8 mouse cellular contexts compared by ENCODE assay signal in the genomic region with DNA sequence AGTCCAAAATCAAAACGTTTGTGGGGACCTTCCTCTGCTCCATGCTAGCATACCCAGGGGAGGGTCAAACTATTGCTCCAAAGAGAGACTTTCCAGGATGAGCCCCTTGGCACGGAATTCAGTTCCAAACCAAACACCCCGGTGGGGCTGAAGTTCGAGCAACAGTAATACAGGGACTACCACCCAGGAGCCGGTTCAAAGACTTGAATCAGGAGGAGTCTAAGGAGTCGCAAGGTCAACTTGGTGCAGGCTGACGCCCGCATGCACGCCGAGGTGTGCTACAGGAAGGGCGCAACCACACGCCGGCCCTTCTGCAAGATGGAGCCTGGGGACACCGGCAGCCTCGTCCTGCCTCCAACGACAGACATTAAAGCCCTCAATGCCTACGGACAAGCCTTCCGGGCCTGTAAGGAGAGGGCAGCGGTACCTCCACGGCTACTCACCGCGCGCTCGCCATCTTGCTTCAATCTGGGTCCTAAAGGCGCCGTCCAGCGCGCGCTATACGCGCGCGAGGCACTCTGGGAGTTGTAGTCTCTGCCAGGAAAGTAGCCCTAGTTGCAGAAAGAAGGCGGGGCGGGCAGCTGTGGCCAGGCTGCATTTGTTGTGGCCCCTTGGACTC. TPM values are rescaled to one million over a fixed set of nuclear protein-coding genes. Genes with fewer than 3 reads are reported as not detected.
A peak's percentile ranks its signal among the peaks of the same experiment; 100 is the strongest.
DNase-seq lines count a peak whose midpoint lies in the region; ATAC-seq and TF ChIP-seq lines count a peak whose summit lies in the region.

A gene (minus strand): TSS at position 478 of the 619 bp plus-strand sequence.

- no peaks in the 10 kb centered on the region for H3K27me3 ChIP-seq in embryonic facial prominence, embryonic 13.5 days
- no peaks in the 10 kb centered on the region for H3K27me3 ChIP-seq in limb, embryonic 10.5 days (ENCODE audit: low read depth, poor library complexity, severe bottlenecking)
- H3K27me3 ChIP-seq in midbrain, embryonic 12.5 days, result no peaks in the 10 kb centered on the region
- no peaks in the 10 kb centered on the region for H3K27me3 ChIP-seq in small intestine, adult 2 months (ENCODE audit: control insufficient read depth, insufficient read depth, low read length)

- DNase-seq in 3T3-L1 (ENCODE audit: low read depth, low spot score), result peak; percentile 86
- peak; percentile 41 to 74 for DNase-seq in adrenal gland, postnatal 4 days (ENCODE audit: low spot score in 2 of 2)
- peak; percentile 91 to 94 for DNase-seq in heart, adult 18-20 months
- DNase-seq in kidney, adult 18-20 months, result peak; percentile 89
- peak; percentile 90 for DNase-seq in limb, embryonic 10.5 days (ENCODE audit: low spot score)

- TF ChIP-seq POLR2A in small intestine, adult 2 months (IDR thresholded peaks at IDR 0.05; ENCODE audit: low read depth, low read length), result peak; percentile 77

- WGBS in embryonic facial prominence, embryonic 13.5 days, result under 1% methylated on average over 35 of the region's 35 CpGs
- WGBS in limb, embryonic 10.5 days, result under 1% methylated on average over 35 of the region's 35 CpGs
- WGBS in midbrain, embryonic 12.5 days, result under 1% methylated on average over 35 of the region's 35 CpGs
- WGBS in small intestine, adult 2 months, result under 1% methylated on average over 35 of the region's 35 CpGs

- peak within 1 kb of the TSS; percentile 84 for H3K4me3 ChIP-seq in embryonic facial prominence, embryonic 13.5 days
- peak within 1 kb of the TSS; percentile 82 for H3K4me3 ChIP-seq in limb, embryonic 10.5 days
- peak within 1 kb of the TSS; percentile 77 for H3K4me3 ChIP-seq in midbrain, embryonic 12.5 days
- H3K4me3 ChIP-seq in small intestine, adult 2 months (ENCODE audit: low read depth, low read length), result peak within 1 kb of the TSS; percentile 76

- peaks cover 13% of the 10 kb centered on the region for H3K36me3 ChIP-seq in embryonic facial prominence, embryonic 13.5 days
- peaks cover 28% of the 10 kb centered on the region for H3K36me3 ChIP-seq in limb, embryonic 10.5 days
- peaks cover 12% of the 10 kb centered on the region for H3K36me3 ChIP-seq in midbrain, embryonic 12.5 days
- peaks cover 7% of the 10 kb centered on the region for H3K36me3 ChIP-seq in small intestine, adult 2 months (ENCODE audit: control insufficient read depth, insufficient read depth, low read length)

- H3K9me3 ChIP-seq in embryonic facial prominence, embryonic 13.5 days, result no peaks in the 10 kb centered on the region
- H3K9me3 ChIP-seq in limb, embryonic 10.5 days (replicated peaks), result no peaks in the 10 kb centered on the region
- H3K9me3 ChIP-seq in midbrain, embryonic 12.5 days, result no peaks in the 10 kb centered on the region

- H3K4me1 ChIP-seq in embryonic facial prominence, embryonic 13.5 days, result peaks cover 11% of the 10 kb centered on the region
- peaks cover 11% of the 10 kb centered on the region for H3K4me1 ChIP-seq in limb, embryonic 10.5 days
- H3K4me1 ChIP-seq in midbrain, embryonic 12.5 days, result peaks cover 6% of the 10 kb centered on the region
- no peaks in the 10 kb centered on the region for H3K4me1 ChIP-seq in small intestine, adult 2 months (ENCODE audit: control insufficient read depth, insufficient read depth, insufficient read length, low read length)

- TF ChIP-seq CTCF in small intestine, adult 2 months (IDR thresholded peaks at IDR 0.05; ENCODE audit: extremely low read depth, insufficient read length, insufficient replicate concordance, low read depth, low read length), result no peak

- peak within 1 kb of the TSS; percentile 90 for H3K9ac ChIP-seq in embryonic facial prominence, embryonic 13.5 days
- peak within 1 kb of the TSS; percentile 71 for H3K9ac ChIP-seq in midbrain, embryonic 12.5 days (replicated peaks)

- peak; percentile 94 for ATAC-seq in embryonic facial prominence, embryonic 13.5 days (ENCODE audit: insufficient number of reproducible peaks, insufficient read depth, low FRiP score, low TSS enrichment, low read depth)
- ATAC-seq in midbrain, embryonic 12.5 days (ENCODE audit: low FRiP score, low read depth), result peak; percentile 95

- H3K27ac ChIP-seq in embryonic facial prominence, embryonic 13.5 days, result peak within 1 kb of the TSS; percentile 83
- H3K27ac ChIP-seq in limb, embryonic 10.5 days, result peak within 1 kb of the TSS; percentile 95
- H3K27ac ChIP-seq in midbrain, embryonic 12.5 days (replicated peaks), result peak within 1 kb of the TSS; percentile 84
- peak within 1 kb of the TSS; percentile 72 for H3K27ac ChIP-seq in small intestine, adult 2 months (ENCODE audit: insufficient read depth, low read depth, low read length)

- peak within 1 kb of the TSS; percentile 66 for H3K4me2 ChIP-seq in embryonic facial prominence, embryonic 13.5 days
- H3K4me2 ChIP-seq in midbrain, embryonic 12.5 days (replicated peaks), result peak within 1 kb of the TSS; percentile 56

RNA-seq across cellular contexts. Expression of the gene that starts here (rescaled TPM):
- 100 to 1,000 TPM in 1 of 2 experiments, 10 to 100 TPM in 1; 99.7 to 102 TPM for total RNA-seq in adrenal gland, postnatal 4 days (2021)
- polyA plus RNA-seq in embryonic facial prominence, embryonic 13.5 days (2015; fragmentation: Nextera tagmentation; extraction: Ambion mirVana), result 316 and 339 TPM in 2 replicates
- total RNA-seq in heart, adult 18-20 months (2021), result 100 to 1,000 TPM; 389 to 421 TPM
- polyA plus RNA-seq in limb, embryonic 10.5 days (2016; fragmentation: Nextera tagmentation; extraction: Ambion mirVana), result 356 and 383 TPM in 2 replicates
- 281 TPM in 2 replicates for polyA plus RNA-seq in midbrain, embryonic 12.5 days (2016; fragmentation: Nextera tagmentation; extraction: Ambion mirVana)
- 24.3 and 38.2 TPM in 2 replicates for polyA plus RNA-seq in small intestine, adult 2 months (2012; rRNA removed)

Comparison
In these comparisons a context has a peak if more than half of its experiments do, and no peak if none do; other contexts are left out.
1. Peak in every context shown above with its lines: DNase-seq, ATAC-seq, H3K4me3 ChIP-seq and H3K27ac ChIP-seq.